Mouse (Mus musculus) hematopoietic stem cell, adult 5-6 weeks (primary cell): ENCODE data around the gene Arsb. TPM values are rescaled to one million over a fixed set of nuclear protein-coding genes. Genes with fewer than 3 reads are reported as not detected.
"Not testable (repeated sequence)": the region's sequence is repeated elsewhere in the genome, so short reads cannot be mapped to it uniquely, and the experiment has no call there.

ENCODE experiments used
- ATAC-seq, 2 experiments: fragments of 125-278 bp in 1 of 2; replicated peaks in 1 of 2; 2 replicates each; pipeline ENCODE4 v1.8.0; 2016 to 2017; ENCODE audit warnings: inconsistent platforms in 2 of 2, mild to moderate bottlenecking in 2 of 2, moderate number of reproducible peaks in 2 of 2, low read depth in 1 of 2, moderate TSS enrichment in 1 of 2; ENCODE audit not compliant: low FRiP score in 2 of 2, poor library complexity in 2 of 2, severe bottlenecking in 2 of 2, insufficient read depth in 1 of 2, low TSS enrichment in 1 of 2
- total RNA-seq: library from RNA; stranded (forward); fragments of 172-1452, 232-1000 nt; gene quantifications from 2 replicates; pipeline ENCODE4 v1.2.3, GENCODE M21; 2017

Gene Arsb
- total RNA-seq, 1 experiment from 2014 or later, result 13.8 TPM

DNA sequence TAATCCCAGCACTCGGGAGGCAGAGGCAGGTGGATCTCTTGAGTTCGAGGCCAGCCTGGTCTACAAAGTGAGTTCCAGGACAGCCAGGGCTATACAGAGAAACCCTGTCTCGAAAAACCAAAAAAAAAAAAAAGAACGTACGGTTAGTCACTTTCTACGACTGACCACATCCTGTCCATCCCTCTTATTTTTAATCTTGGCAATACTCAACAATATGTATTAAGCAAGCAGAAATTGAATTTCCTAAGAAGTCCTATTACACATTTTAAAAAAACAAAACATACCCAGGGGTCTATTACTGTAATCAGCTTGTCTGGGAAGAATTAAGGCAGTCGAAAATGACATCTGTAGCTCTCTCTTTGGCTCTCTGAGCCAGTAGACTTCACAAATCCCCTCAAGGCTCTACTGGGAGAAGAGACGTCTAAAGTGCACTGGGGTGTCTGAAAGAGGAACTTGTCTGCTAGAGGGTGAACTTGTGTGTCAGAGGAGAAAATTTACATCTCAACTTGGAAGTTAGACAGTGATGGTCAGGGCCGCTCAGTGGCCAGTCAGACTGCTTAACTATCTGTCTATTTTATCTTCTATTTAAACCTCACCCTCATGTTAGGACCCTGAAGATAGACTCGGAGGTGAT, 205.6 kb downstream of the Arsb start:
- peak; percentile 46 to 62; a peak in 3 of 4 replicates for ATAC-seq

GRCm38 (mm10) chr13:93978703-93979495, 207.5 kb downstream of the Arsb start:
- ATAC-seq, result peak in 1 of 2 experiments; percentile 25; a peak in 1 of 4 replicates

DNA sequence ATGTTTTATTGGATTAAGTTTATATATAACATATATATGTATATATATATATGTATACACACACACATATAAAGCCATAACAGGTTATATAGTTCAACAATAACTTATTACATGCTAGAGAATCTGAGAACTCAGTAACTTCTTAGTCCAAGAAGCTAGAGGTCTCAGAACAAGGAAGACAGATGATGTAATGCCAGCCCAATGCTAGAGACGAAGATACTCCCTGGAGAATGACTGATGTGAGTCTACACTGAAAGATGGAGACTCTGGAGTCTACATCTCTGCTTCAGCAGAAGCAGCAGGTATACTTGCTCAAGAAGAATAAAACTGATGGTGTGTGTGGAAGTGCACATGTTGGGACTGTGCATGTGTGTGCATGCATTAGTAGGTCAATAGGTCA, 208.3 kb downstream of the Arsb start:
- no peak for ATAC-seq

DNA sequence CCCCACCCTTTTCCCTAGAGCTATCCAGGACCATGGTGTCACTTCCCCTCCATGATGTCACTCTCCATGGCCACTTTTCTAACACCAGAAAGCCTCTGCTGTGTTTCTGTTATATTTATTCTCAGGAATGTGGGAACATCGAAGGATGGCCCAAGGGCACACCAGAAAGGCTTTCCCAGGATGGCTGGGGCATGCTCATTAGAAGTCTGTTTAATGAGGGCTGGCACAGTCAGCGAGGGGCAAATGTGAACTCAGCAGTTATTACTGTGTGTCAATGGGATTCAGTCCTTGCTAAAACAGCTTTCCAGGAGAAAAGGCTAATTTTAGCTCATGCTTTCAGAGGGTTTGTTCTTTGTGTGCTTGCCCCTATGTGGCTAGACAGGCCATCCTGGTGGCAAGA, 213.1 kb downstream of the Arsb start:
- ATAC-seq, result no peak

- ATAC-seq, result no peak
Observed at GRCm38 (mm10) chr13:93985181-93985580, 213.8 kb downstream of the Arsb start.

GRCm38 (mm10) chr13:93985750-93986149, 214.3 kb downstream of the Arsb start:
- ATAC-seq, result not testable (repeated sequence)

DNA sequence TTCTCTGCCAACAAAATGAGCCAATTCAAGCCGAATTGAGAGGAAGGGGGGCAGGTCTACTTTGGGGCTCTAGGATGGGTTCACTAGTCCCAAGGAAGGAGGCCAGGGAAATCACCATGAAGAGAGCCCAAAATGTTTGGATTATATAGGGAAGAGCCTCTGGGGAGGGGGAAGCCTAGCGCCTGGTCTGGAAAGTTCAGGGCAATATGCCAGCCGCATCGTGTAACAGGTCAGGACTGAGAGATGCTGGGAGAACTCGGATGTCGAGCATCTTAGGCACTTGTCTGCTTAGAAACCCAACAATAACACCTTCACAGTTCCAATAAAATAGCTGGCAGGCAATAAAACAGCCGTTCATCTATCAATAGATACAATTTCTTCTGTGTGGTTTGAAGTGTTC, 216.2 kb downstream of the Arsb start:
- no peak for ATAC-seq

DNA sequence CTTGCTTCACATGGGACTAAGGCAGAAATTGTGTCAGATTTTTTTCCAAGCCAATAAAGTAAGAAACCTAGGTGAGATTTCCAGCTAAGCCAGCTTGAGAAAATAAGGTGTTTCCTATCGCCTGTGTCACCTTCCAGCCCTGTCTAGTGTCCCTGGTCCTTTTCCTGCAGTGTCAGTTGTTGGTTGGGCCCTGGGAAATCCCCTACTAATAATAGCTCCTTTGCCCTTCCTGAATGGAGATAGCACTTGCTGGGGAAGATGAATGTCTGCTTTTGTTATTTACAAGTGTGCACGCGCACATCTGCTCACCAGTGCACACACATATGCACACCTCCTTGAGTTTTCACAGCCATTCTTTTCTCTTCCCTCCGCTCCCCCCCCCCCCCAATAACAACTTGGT, 217.8 kb downstream of the Arsb start:
- no peak for ATAC-seq

- peak; percentile 51 to 57; a peak in 3 of 4 replicates for ATAC-seq
Observed at GRCm38 (mm10) chr13:93989736-93990611, 218.5 kb downstream of the Arsb start.

- no peak for ATAC-seq
Observed at GRCm38 (mm10) chr13:93990841-93991240, 219.4 kb downstream of the Arsb start.

DNA sequence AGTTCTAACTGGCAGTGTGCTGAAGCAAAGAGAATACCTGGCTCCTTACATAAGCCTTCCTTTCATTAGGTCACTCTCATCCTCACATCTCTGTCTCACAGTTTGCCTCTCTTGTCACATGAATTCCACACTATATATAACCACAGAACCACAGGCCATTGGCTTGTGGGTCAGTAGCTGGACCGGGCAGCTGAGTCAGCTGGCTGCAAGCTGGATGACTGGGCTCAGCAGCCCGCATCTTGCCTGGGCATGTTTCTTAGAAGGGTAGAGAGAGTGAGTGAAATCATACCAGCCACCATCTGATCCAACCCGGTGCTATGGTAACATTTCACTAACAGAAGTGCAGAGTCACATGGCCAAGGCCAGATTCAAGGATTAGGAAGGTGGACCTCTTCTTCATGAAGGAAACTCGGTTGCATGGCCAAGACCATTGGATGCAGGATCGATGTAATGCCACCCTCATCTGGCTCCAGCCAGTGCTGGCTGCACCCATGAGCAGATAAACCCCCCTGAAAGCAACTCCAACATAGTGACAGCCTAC, 221.0 kb downstream of the Arsb start:
- no peak for ATAC-seq

Other genes with a start within 250 kb of the Arsb start
- not detected in 2 replicates for gene Bhmt, start 133.7 kb upstream of the Arsb start, total RNA-seq
- gene Bhmt2, start 97.3 kb upstream of the Arsb start, total RNA-seq, result not detected in 2 replicates
- not detected in 2 replicates for gene Dmgdh, start 97.2 kb upstream of the Arsb start, total RNA-seq